Mouse (Mus musculus) natural killer cell, adult 2 months (primary cell): ENCODE data around the gene Lhx9.

Experiments
- DNase-seq, 2 experiments: peaks; one replicate each; pipeline ENCODE4 v3.0.0; 2022; ENCODE audit warnings: low spot score in 2 of 2

Lhx9 gene

DNA sequence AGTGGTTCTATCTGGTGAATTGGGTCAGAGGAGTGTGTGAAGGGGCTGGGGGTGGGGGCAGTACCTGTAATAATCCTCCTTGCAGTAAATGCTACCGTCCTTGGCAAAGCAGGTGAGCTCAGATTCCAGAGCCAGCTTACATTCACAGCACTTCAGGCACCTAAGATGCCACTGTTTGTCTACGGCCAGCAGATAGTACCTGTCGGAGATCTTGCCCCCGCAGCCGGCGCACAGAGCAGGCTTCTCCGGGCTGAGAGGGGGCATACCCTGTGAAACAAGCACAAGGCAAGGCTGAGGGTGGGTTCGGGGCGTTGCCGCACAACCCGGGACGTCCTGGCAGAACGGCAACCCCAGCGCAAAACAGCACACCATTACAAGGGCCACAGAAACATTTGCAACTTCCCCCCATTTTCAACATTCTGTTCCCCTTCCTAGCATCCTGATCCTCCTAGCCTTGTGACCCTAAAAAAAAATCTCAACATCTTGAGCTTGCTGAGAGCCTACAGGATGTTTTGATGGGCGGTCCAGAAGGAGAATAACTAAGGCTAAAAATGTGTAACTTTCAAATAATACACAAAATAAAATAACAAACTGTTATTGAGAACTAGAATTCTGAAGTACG, 8.5 kb downstream of the Lhx9 start:
- DNase-seq, result no peak

DNA sequence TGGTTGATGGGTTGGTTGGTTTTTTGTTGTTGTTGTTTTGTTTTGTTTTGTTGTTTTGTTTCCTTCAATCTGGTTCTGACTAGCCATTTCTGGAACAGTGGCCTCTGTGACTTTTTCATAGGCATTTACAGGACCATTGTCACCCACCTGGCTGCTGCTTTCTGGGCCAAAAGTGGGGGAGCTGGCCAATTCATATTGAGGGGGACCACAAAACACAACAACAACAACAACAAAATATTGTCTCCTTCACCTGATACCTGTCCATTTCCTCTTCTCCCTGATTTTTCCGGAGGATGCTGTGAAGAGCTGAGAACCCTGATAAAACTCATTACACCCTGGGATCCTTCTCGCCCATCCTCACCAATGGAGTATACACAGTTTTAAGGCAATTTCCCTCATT, 9.1 kb downstream of the Lhx9 start:
- no peak for DNase-seq

GRCm38 (mm10) chr1:138837786-138838743, 10.3 kb downstream of the Lhx9 start:
- no peak for DNase-seq

DNA sequence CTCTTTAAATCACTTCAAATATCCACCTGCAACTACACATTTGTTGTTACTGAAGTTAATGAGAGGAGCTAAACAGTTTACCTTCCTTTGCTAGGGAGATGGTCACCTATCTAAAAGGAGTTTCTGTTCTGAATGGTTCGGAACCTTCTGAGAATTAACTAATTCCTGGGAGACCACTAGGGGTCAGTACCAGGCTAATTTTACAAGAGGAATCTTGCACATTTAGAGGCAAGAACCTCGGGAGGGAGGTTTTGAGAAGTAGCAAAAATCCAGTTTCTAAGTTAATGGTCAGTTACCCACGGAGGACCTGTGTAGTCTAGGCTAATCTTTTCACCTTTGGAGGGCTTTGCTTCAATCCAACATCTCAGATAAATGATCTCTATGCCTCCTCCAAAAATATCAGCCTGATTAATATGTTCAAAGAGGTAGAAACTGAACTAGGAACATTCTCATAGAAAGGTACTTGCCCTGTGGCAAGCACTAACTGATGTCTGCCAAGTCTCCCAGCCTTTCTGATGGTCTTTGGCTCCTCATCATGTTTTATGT, 12.9 kb downstream of the Lhx9 start:
- no peak for DNase-seq

DNA sequence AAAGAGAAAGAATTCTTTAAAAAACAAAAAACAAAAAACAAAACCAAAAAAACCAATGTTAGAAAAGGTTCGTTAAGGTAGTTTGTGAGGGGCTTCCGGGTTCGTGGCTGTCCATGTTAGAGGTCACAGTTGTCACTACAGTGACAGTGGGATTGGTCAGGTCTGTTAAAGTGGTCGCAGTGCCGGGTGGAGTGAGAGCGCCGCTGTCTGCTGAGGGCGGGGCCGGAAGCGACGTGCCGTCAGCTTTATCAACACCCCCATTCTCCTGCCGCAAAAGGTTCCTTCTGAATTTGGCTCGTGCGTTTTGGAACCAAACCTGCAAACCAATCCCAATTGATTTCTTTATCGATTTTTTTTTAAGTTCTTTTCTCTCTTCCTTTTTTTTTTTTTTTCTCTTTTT, 17.1 kb downstream of the Lhx9 start:
- peak; percentile 35 to 37 for DNase-seq

DNA sequence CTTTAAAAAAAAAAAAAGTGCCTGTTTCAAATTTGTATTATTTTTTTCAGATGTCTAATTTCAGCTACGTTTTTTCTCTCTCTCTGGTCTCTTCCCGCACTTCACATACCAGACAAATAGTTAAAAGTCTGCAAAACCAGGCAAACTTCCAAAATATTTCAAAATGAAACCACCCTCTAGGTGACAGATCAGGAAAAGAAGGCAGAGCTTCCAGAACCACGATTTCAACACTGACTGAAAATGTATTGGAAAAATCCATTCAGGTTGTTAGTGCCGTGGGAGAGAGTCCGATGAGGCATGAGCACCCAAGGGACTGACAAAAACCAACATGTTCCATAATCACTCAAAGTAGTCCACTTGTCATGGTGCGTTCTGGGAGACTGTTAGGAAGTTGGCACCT, 21.5 kb downstream of the Lhx9 start:
- no peak for DNase-seq

GRCm38 (mm10) chr1:138822985-138823322, 25.4 kb downstream of the Lhx9 start:
- no peak for DNase-seq

DNA sequence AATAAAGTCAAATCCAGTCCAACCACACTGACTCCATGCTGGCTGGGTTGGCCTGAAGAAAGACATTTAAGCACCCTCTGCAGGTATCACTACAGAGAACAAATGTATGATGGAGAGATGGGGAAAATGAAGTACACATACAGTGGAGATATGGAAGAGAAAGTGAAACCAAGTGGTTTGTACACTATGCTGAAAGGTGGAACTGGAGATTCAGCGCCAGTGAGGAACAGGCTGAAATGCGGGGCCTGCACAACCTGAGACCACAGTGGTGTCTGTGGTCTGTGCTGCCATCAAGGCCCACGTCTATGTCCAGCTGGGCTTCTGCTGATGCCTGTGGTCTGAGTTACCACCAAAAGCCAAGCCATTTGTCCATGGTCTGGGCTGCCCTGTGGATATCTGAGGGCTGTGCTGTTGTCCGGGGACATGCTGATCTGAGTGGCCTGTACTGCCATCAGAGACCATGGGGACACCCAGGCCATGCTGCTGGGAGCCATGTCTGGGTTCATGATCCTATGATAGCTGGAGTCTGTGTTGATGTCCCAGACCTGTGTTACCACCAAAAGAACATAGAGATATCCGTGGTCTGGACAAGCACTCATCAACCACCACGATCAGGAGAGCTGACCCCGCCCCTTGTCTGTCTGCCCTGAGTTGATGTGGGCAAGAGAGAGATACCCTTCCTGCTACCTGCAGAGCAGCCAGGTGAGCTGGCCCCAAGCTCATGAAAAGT, 26.0 kb downstream of the Lhx9 start:
- no peak for DNase-seq

DNA sequence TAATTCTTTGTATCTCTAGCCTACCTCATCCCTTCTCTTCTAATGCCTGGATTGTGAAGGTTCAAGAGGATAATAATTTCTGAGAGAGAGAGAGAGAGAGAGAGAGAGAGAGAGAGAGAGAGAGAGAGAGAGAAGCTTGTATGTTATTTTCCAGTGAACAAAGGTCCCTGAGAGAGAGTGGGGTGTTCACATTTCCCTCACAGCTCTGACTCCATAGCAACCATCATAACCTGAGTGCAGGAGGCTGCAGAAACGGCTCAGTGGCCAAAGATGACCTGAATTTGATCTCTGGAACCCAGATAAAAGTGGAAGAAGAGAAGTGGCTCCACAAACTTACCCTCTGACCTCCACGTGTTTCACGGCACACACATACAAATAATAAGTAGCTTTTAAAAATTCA, 46.6 kb downstream of the Lhx9 start:
- no peak for DNase-seq

- DNase-seq, result no peak
Observed at GRCm38 (mm10) chr1:138801296-138801695, 47.1 kb downstream of the Lhx9 start.

- no peak for DNase-seq
Observed at GRCm38 (mm10) chr1:138799692-138800314, 48.6 kb downstream of the Lhx9 start.

- DNase-seq, result no peak
Observed at GRCm38 (mm10) chr1:138798110-138798509, 50.3 kb downstream of the Lhx9 start.

GRCm38 (mm10) chr1:138785856-138786255, 62.5 kb downstream of the Lhx9 start:
- peak in 1 of 2 experiments; percentile 14 for DNase-seq

DNA sequence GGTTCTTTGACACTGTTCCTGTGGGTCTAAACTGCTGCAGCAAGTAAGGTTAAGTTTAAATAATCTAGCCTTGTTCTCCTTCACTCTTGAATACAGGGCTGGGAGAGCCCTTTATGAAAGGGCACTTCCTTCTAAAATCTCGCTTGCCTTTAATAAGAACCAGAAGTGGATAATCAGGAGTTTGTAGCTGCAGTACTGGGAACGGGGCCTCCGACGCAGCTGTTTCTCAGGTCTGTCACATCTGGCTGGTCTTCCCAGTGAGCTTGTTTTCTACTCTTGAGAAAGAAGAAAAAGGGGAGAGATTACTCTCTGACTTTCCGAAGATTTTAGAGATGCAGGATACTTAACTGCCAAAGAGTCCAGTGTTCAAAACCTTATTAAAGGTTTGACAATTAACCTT, 64.4 kb downstream of the Lhx9 start:
- DNase-seq, result no peak
